Mouse (Mus musculus) cerebral cortex, adult 2 months (tissue): ENCODE measurements around the gene Adprh.

Source experiments
- WGBS: fragments of 180-500 bp; shearing (Covaris S2); methylation state at CpG from one replicate; pipeline ENCODE4 v1.1.7; 2018; 5-methylcytosine and 5-hydroxymethylcytosine counted together

The Adprh gene

DNA sequence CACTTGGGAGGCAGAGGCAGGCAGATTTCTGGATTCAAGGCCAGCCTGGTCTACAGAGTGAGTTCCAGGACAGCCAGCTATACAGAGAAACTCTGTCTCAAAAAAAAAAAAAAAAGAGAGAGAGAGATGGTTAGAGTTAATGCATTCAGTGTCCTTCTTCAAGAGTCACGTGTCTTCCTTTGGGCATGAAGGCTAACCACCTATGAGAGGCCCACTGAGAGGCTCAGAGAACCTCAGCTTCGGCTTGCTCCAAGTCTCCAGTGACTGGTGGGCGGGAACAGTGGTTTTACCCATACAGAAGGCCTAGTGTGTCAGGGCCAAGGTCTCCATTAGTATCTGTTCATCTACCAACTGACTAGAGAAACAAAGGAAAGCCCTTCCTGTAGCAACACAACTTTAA lies 53.4 kb downstream of the Adprh start:
- WGBS, result 70% methylated on average over 3 of the region's 3 CpGs

- 93% methylated on average over 6 of the region's 6 CpGs for WGBS
These were observed 54.2 kb downstream of the Adprh start for GRCm38 (mm10) chr16:38398266-38398665.

- 59% methylated on average over 13 of the region's 13 CpGs for WGBS
These were observed 56.3 kb downstream of the Adprh start for GRCm38 (mm10) chr16:38396155-38396554.

GRCm38 (mm10) chr16:38395060-38395730 lies 57.3 kb downstream of the Adprh start:
- 78% methylated on average over 6 of the region's 6 CpGs for WGBS

DNA sequence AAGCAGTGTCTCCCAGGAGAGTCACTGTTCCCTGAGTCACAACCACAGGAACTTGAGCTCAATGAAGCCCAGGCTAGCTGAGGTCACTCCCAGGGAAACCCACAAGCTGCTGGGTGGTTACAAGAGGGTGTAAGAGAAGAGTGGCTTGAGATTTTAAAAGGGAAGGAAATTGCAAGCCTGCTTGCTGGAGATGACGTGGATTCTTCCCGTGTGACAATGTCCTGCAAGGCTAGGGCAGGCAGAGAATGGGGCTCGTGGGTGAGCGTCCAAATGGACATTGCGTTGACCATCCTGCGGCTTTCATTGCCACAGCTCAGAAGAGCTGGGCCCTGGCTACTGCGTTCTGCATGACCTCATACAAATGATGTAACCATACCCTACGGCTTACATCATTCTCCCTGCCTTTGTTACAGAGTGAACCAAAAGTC lies 58.3 kb downstream of the Adprh start:
- 83% methylated on average over 8 of the region's 8 CpGs for WGBS
